Mouse (Mus musculus) CD8-positive naive resting alpha-beta T cell, adult 2 months (primary cell): ENCODE results near the gene L2hgdh.
"Not testable (repeated sequence)": the region's sequence is repeated elsewhere in the genome, so short reads cannot be mapped to it uniquely, and the experiment has no call there.

Experiments
- DNase-seq, 2 experiments: peaks; one replicate each; pipeline ENCODE4 v3.0.0; 2022; ENCODE audit warnings: low read depth in 2 of 2, low spot score in 2 of 2

Gene L2hgdh

DNA sequence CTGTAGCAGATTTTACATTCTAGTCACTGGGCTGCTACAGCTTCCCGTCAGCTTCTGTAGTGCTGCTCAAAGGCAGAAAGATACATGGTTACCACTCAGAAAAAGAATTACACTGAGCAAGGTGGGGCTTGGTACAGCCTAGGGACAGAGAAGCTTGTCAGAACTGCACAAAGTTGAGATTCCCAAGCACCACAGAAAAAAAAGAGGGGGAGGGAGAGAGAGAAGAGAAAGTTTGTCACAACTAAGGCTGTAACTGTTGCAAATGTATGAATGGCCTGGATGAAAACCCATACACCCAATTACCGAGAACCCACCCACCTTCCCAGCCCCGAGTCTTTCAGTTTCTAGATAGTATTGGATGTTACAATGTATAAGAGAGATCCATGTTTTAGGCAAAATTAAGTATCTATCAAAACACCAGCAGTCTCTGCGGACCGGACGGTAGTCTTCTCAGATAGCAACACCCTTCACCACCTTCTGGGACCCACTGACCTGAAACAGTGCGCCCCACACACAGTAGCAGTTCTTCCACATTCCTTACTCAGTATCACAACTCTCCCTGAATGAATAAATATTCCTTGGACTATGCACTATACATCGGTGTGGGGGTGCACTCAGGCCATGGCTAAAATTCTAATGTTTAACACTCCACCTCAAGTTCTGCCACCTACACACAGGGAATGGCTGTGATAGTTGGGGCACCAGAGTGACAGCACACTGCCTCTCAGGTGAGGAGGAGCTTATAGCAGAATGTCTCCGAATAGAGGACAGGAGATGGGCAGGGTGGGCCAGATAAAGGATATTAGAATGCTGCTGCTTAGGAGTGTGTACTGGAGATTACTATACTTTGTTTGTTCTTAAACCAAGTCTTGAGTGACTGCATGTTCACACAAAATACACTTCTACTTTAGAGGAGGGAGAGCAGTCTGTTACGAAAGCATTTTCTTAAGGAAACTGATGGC is 49.8 kb downstream of the L2hgdh start:
- no peak for DNase-seq

DNA sequence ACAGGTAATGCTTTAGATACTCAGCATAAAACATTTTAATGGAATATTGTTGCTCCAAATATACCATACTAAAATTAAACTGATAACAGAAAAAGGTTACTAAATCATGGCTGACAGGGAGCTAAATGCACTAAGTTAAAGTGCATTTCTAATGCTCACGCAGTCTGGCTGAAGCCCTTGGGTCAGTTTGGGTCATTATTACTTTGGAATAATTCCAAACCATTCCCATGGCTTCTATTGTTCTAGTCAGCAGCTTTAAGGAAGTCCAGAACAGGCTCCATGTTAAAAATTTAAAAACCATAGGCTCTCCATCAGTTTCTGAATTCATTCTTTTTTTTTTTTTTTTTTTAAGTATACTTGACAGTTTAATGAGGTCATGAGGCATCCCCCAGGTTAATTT is 50.5 kb downstream of the L2hgdh start:
- DNase-seq = no peak

DNA sequence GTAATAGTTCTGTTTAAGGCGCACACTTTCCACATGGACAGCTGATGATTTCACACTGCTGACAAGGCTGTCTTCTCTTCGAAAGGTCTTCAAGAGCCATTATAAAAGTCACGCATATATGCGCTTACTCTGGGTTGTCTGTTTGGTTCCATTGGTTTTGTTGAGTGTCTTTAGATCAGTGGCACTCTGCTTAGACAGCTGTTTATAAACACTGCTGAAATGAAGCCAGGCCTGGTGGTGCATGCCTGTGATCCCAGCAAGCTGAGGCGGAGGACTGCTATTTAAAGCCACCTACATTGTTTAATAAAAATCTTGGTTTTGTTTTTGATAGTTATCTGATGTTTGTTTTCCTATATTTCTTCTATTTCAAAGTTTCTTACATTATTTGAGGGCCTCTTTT is 58.0 kb downstream of the L2hgdh start:
- DNase-seq = no peak

DNA sequence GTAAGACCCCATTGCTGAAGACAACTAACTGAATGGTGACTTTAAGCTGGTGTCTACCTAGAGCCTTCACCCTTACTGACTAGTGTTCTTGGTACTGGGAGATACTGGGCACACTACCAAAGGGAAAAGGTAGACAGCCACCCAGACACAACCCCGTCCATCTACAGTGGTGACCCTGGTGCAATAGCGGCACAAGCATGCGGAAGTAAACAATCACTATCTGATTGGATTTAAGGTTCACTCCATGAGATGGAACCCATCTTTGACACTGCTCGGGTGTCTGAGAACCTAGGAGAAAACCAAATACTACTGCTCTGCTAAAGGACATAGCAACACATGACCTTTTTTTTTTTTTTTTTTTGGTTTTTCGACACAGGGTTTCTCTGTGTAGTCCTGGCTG is 63.0 kb downstream of the L2hgdh start:
- no peak for DNase-seq

DNA sequence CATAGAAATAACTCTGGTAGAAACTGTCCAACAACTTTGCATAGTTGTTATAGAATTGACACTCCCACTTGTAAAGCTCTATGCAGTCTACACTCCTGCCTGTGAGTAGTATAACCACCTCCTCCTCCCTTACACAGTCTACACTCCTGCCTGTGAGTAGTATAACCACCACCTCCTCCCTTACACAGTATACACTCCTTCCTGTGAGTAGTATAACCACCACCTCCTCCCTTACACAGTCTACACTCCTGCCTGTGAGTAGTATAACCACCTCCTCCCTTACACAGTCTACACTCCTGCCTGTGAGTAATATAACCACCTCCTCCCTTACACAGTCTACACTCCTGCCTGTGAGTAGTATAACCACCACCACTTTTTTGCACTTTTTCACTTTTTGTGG is 70.7 kb downstream of the L2hgdh start:
- not testable (repeated sequence) for DNase-seq

DNA sequence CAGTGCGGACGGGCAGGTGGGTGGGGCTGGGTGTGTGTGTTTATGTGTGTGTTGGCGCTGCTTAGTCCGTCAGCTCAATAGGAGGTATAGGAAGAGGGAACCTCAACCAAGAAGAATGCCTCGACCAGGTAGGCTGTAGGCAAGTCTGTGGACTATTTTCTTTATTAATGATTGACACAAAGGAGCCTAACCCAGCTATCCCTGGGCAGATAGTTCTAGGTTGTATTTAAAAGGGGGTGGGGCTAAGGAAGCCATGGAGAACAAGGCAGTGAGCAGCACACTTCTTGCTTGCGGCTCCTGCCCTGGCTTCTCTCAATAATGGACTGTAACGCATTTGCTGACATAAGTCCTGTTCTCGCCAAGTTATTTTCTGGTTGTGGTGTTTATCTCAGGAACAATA is 75.2 kb downstream of the L2hgdh start:
- no peak for DNase-seq

DNA sequence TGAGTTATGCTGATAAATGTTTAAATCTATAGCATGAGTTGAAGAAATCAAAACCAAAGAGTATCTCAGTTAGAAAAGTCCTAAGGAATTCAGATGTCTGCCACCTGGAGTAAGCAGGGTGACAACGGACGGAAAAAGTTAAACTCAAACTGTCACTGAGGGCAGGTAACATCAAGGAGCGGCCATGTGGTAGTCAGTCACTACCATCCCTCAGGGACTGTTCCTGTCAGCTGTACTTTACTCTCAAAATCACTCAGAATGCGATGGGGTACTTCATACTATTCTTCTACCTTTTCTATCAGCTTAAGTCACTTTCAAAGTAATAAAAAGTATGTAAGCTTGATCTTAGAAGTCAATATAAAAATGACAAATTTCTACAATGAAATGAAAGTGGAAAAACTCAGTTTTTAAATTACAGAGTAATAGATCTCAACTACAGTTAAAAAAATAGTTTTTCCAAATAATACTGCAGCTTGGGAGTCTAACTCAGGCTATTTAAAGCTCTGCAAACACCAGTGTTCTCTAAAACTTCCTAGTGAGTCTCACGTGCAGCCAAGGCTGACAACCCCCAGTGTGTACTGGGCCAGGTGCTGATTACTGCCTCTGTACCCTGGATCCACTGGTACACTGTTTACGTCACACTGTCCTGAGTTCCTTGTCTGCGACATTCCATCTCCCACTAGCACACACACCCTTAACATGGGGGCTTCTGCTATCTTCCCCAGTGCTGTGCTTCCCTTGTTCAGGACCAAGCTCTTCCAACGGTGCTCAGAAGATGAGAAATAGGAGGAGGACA is 78.7 kb downstream of the L2hgdh start:
- no peak for DNase-seq

DNA sequence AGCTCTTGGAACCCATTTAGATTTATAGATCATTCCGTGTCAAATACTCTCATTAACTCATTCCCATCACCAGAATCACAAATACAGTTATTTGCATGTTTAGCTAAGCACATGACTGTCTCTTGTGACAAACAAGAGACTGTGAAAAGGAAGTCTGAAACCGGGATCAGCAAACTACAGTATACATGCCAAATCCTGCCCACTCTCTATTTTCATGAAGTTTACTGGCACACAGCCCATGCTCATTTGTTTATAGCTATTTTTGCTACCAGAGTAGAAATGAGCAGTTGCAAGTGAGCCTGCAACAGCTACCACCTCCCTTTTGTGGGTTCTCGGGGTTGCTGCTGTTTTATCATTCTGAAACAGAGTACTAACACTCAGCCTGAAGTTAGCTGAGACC is 79.8 kb downstream of the L2hgdh start:
- no peak for DNase-seq

DNA sequence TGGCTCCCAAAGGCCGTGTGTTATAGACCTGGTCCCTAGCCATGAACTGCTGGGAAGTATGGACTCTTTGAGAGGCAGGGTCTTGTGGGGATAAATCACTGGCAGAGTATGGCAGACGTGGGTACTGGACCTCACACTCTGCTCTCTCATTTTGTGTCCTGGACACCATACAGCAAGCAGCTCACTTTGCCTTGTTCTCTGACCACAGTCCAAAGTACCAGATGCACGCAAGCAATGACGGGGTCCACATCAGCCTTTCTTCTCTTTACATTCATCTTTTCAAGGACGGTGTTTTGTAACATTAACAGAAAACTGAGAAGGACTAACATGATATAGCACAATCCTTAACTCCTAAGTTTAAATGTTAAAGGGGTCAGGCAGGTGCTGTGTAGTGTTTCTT is 81.8 kb downstream of the L2hgdh start:
- DNase-seq = no peak
